Mouse (Mus musculus) limb, embryonic 14.5 days (tissue): ENCODE measurements around the gene Hspb7. TPM values are rescaled to one million over a fixed set of nuclear protein-coding genes. Genes with fewer than 3 reads are reported as not detected.

Source experiments
- ATAC-seq: fragments of 200-750 bp; cut with Nextera tagmentation; 2 replicates; pipeline ENCODE4 v1.8.0; 2017; ENCODE audit warnings: low read depth, moderate number of reproducible peaks, moderate TSS enrichment; ENCODE audit not compliant: low FRiP score
- DNase-seq: peaks from one replicate; pipeline ENCODE4 v3.0.0-alpha.2; 2015; ENCODE audit warnings: low spot score
- H3K27ac ChIP-seq: fragments of 300-500 bp; sonication (generic); replicated peaks from 2 replicates; pipeline ENCODE4 v1.5.1; 2014; ENCODE audit warnings: low read depth, mild to moderate bottlenecking, low read length, moderate library complexity, mixed read lengths
- H3K27me3 ChIP-seq: fragments of 300-500 bp; sonication (generic); 2 replicates; pipeline ENCODE4 v1.6.1; 2014; ENCODE audit warnings: low read length, mixed read lengths; ENCODE audit not compliant: control insufficient read depth, insufficient read depth
- H3K36me3 ChIP-seq: fragments of 300-500 bp; sonication (generic); 2 replicates; pipeline ENCODE4 v1.6.1; 2014; ENCODE audit warnings: mild to moderate bottlenecking, low read length, moderate library complexity, mixed read lengths; ENCODE audit not compliant: control insufficient read depth, insufficient read depth
- H3K4me1 ChIP-seq: fragments of 300-500 bp; sonication (generic); 2 replicates; pipeline ENCODE4 v1.6.1; 2014; ENCODE audit warnings: antibody characterized with exemption, low read length, mixed read lengths; ENCODE audit not compliant: control insufficient read depth, insufficient read depth
- H3K4me2 ChIP-seq: fragments of 300-500 bp; sonication (generic); replicated peaks from 2 replicates; pipeline ENCODE4 v1.6.1; 2014; ENCODE audit warnings: low read depth, mild to moderate bottlenecking, low read length, moderate library complexity; ENCODE audit not compliant: severe bottlenecking
- H3K4me3 ChIP-seq: fragments of 300-500 bp; sonication (generic); replicated peaks from 2 replicates; pipeline ENCODE4 v1.5.1; 2014; ENCODE audit warnings: low read length
- H3K9ac ChIP-seq: fragments of 300-500 bp; sonication (generic); 2 replicates; pipeline ENCODE4 v1.6.1; 2014; ENCODE audit warnings: mild to moderate bottlenecking, low read depth, low read length, moderate library complexity; ENCODE audit not compliant: severe bottlenecking
- H3K9me3 ChIP-seq: fragments of 300-500 bp; sonication (generic); 2 replicates; pipeline ENCODE4 v1.6.1; 2016; ENCODE audit warnings: low read length; ENCODE audit not compliant: control insufficient read depth
- POLR2A ChIP-seq: fragments of 200-500 bp; IDR thresholded peaks from 2 replicates; pipeline ENCODE4 v1.8.0; 2012; ENCODE audit warnings: inconsistent platforms, mild to moderate bottlenecking, moderate library complexity, borderline replicate concordance; ENCODE audit not compliant: insufficient read depth, insufficient read length; ENCODE audit errors: extremely low read depth
- WGBS: fragments of 180-500 bp; shearing (Covaris S2); extraction: QIAGEN DNeasy Blood & Tissue Kit; methylation state at CpG from one replicate; pipeline ENCODE4 v1.1.7; 2014; 5-methylcytosine and 5-hydroxymethylcytosine counted together
- polyA plus RNA-seq, 2 experiments: library from polyadenylated mRNA; depleted of rRNA in 1 of 2; stranded (reverse) in 1 of 2; unstranded in 1 of 2; fragments of >200 nt; fragmentation: Nextera tagmentation in 1 of 2; extraction: Ambion mirVana in 1 of 2; gene quantifications; 2 replicates each; pipeline versions ENCODE4 v1.2.1 to v1.2.3; 2012 to 2014

Hspb7 gene
- polyA plus RNA-seq, 2 experiments, result 1.3 to 3.2 TPM

DNA sequence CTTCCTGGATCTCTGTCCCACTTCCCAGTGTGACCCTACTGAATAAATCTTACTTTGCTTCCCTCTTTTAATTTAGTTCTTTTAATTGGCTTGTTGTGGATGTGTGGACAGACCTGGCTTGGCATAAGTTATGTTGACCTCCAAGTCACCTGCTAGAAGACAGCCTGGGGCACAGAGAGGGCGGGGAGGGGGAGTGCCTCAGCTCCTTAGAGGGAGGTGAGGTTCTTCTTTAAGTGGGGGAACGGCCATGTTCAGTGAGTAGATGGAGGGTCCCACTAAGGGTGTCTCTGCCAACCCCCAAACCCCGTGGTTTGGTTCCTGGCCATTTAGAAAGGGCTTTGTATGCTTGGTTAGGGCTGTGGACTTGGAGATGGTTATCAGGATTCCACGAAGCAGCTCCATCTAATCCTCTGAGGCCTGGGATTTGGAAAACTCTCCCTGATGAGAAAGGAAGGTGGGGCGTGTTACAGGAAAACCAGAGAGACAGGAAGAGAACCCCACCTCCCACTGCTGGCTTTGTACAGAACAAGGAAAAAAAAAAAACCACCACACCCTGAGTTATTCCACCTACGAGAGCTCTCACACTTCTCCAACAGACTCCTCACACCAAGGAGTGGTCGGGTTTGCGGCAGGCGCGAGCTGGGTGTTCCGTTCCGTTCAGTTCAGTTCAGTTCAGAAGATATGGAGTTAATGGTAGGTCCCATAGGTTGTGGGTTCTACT is 18.7 kb downstream of the Hspb7 start:
- no peak overlapping the region for H3K4me2 ChIP-seq
- TF ChIP-seq POLR2A, result no peak
- ATAC-seq (no peak), DNase-seq (no peak)
- no peak overlapping the region for H3K4me3 ChIP-seq
- no peak overlapping the region for H3K27ac ChIP-seq
- no peaks in the 10 kb centered on the region for H3K27me3 ChIP-seq
- H3K9me3 ChIP-seq, result no peaks in the 10 kb centered on the region
- H3K36me3 ChIP-seq, result no peaks in the 10 kb centered on the region
- 80% methylated on average over 12 of the region's 12 CpGs for WGBS
- H3K9ac ChIP-seq, result no peak overlapping the region
- 0 out of 2 replicates have a peak, but pooled peaks cover 2% of the 10 kb centered on the region for H3K4me1 ChIP-seq

DNA sequence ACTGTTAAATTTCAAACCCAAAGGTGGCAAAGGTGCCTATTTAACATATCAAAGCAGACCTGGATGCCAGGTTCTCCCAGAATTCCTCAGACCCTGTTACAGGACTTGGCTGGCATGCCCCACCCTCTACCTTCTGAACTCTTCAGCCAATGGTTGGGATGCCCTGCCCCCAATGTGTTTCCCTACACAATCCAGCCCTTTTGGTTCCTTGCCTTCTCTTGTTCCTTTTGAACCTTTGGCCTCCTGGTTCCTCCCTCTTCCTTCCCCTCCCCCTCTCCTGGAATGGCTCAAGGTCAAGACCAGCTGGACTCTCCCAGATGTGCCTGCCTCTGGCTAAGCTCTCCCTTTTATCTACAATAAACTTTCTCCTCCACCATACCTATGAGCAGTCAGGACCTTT is 20.3 kb downstream of the Hspb7 start:
- Histone ChIP-seq H3K27ac (no peak overlapping the region), H3K9me3 (no peaks in the 10 kb centered on the region), H3K9ac (no peak overlapping the region), H3K4me2 (no peak overlapping the region), H3K36me3 (no peaks in the 10 kb centered on the region), H3K4me1 (peaks cover 10% of the 10 kb centered on the region), H3K27me3 (no peaks in the 10 kb centered on the region), H3K4me3 (no peak overlapping the region)
- TF ChIP-seq POLR2A, result no peak
- no peak for DNase-seq
- no peak for ATAC-seq

DNA sequence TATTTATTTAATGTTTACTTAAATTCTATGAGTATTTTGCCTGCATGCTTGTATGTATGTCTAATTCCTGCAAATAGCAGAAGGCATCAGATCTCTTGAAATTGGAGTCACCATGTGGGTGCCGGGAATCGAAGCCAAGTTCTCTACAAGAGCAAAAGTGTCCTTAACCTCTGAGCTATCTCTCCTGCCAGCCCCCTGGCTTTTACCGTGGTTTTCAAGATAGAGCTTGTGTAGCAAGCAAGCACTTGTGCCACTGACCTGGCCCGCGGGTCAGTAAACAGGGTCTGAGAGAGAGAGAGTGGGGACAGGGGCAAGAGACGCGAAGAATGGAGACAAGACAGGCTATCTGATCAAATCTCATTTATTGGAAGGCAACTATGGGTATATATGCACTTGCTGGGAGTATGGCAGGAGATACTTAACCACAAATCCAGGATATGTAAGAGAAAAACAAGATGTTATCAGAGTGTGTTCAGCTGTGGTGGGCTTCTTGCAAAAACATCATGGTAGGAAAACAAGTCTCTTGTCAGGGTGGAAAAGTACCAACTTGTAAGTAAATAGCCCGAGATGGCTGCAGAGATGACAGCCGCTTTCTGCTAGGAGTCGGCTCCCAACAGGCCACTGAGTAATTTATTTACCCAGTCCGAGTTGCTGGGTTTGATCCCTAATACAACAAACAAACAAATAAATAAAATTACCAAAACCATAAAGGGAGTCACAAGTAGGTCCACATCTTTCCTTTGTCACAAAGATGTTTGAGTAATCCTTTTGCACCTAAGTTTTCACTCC is 23.3 kb downstream of the Hspb7 start:
- TF ChIP-seq POLR2A, result no peak
- 51% methylated on average over 11 of the region's 11 CpGs for WGBS
- no peak overlapping the region for H3K27ac ChIP-seq

DNA sequence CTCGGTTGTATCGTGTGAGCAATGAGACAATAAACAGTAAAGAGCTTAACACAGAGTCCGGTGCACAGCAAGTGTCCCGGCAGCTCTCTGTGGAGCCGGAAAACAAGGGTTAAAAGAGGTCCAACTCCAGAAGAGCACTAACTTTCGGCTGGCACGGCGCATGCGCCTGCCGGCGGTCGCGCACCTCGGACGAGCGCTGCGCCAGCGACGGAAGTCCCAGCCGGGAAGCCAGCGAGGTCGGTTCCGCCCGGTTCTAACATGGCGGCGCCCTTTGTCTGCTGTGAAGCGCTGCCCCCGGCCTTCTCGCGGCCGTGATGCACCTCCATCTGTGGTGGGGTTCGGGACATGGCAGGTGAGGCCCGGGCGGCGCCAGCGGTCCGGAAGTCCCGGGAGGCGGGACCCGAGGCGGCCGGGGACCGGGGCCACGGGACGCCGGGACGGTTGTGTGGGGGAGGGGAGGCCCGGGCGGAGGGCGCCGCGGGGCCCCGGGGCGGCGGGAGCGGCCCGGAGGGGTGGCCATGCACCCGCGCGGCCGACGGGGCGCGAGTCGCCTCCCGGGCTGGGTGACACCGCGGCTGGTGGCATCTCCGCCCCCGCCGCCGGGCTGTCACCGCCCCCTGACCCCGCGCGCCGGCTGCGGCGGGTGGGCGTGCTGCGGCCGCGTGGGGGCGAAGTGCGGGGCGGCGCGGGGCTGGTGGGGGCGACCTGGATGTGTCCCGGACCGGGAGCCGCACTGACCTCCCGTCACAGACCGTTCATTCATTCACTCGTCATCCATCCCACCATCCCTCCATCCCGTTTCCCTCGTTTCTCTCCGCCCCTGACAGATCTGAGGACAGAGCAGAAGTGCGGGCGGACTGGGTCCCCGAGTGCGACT is 24.1 kb downstream of the Hspb7 start, which contains the start of gene Zbtb17:
Gene Zbtb17 (plus strand): TSS at position 204 of the 877 bp plus-strand sequence.
- no peaks in the 10 kb centered on the region for H3K9me3 ChIP-seq
- peak; percentile 64; the same call in 1 of the 2 replicates for TF ChIP-seq POLR2A
- H3K4me3 ChIP-seq, result peak within 1 kb of the TSS; percentile 96
- peaks cover 26% of the 10 kb centered on the region for H3K36me3 ChIP-seq
- no peaks in the 10 kb centered on the region for H3K27me3 ChIP-seq
- 0% methylated on average over 52 of the region's 102 CpGs for WGBS
- peak within 1 kb of the TSS; percentile 89 for H3K4me2 ChIP-seq
- peak within 1 kb of the TSS; percentile 97 for H3K9ac ChIP-seq
- ATAC-seq (peak; percentile 97), DNase-seq (peak; percentile 93)
- H3K27ac ChIP-seq, result peak within 1 kb of the TSS; percentile 67
- peaks cover 10% of the 10 kb centered on the region for H3K4me1 ChIP-seq

More for the DNA sequence above, 23.3 kb downstream of the Hspb7 start:
- Histone ChIP-seq H3K9me3 (no peaks in the 10 kb centered on the region), H3K4me2 (peak overlapping the region; percentile 89), H3K36me3 (peaks cover 18% of the 10 kb centered on the region), H3K27me3 (no peaks in the 10 kb centered on the region), H3K4me1 (peaks cover 10% of the 10 kb centered on the region), H3K4me3 (peak overlapping the region; percentile 96), H3K9ac (peak overlapping the region; percentile 97)
- ATAC-seq (no peak), DNase-seq (no peak)

DNA sequence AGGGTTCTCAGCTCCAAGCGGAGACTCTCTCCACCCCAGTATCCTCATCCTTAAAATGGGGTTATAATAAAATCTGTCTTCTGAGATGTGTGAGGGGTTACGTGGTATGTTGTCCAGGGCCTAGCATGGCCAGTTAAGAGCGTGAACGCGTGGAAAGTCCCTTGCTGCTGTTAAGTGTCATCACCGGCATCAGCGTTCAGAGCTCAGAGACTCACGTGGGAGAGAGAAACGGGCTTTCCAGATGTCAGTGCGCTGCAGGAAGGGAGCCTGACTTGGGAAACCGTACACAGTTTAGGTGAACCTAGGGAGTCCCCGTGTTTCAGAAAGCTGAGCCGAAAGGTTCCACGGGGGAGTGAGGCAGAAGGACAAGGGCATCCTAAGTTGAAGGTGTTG is 24.7 kb downstream of the Hspb7 start:
- WGBS, result 15% methylated on average over 14 of the region's 14 CpGs
- peaks cover 29% of the 10 kb centered on the region for H3K36me3 ChIP-seq
- H3K9ac ChIP-seq, result peak overlapping the region; percentile 97
- no peak for DNase-seq
- no peak for TF ChIP-seq POLR2A
- H3K4me3 ChIP-seq, result peak overlapping the region; percentile 96
- H3K9me3 ChIP-seq, result no peaks in the 10 kb centered on the region
- peak overlapping the region; percentile 89 for H3K4me2 ChIP-seq
- no peak for ATAC-seq
- H3K4me1 ChIP-seq, result peaks cover 10% of the 10 kb centered on the region
- no peaks in the 10 kb centered on the region for H3K27me3 ChIP-seq
- no peak overlapping the region for H3K27ac ChIP-seq
